Mouse (Mus musculus): Measurements from ENCODE around the gene Reep6. TPM values are rescaled to one million over a fixed set of nuclear protein-coding genes. Genes with fewer than 3 reads are reported as not detected.

Gene Reep6
- total RNA-seq, 2 experiments from 2014 or later = 13.5 to 13.6 TPM

- H3K4me3 ChIP-seq = no peak overlapping the region
- intact Hi-C loops (cut with DNase I) = loop anchor here (2.0 kb wide), 1 partner anchor 80 kb away; no protein-coding TSS in a partner anchor
- DNase-seq (ENCODE audit: extremely low spot score in 1 of 2, low spot score in 2 of 2) = no peak
- H3K27ac ChIP-seq = no peak overlapping the region
- TF ChIP-seq CTCF (IDR thresholded peaks at IDR 0.05) = no peak
These were observed 35.4 kb upstream of the Reep6 start for GRCm38 (mm10) chr10:80294311-80294710.

- no peak for DNase-seq (ENCODE audit: extremely low spot score in 1 of 2, low spot score in 2 of 2)
- intact Hi-C loops (cut with DNase I) = loop anchor here (2.0 kb wide), 1 partner anchor 80 kb away; no protein-coding TSS in a partner anchor
- H3K4me3 ChIP-seq = no peak overlapping the region
- no peak for TF ChIP-seq CTCF (IDR thresholded peaks at IDR 0.05)
- peak overlapping the region; percentile 94; the same call in 1 of the 2 replicates for H3K27ac ChIP-seq
These were observed 34.9 kb upstream of the Reep6 start for GRCm38 (mm10) chr10:80294788-80295303.

GRCm38 (mm10) chr10:80295618-80296425, 33.9 kb upstream of the Reep6 start, which contains the start of gene Apc2:
Gene Apc2 (plus strand): TSS chr10:80295977.
- intact Hi-C loops (cut with DNase I) = loop anchor here (2.0 kb wide), 1 partner anchor 79 kb away; no protein-coding TSS in a partner anchor
- peak; percentile 73 for TF ChIP-seq CTCF (IDR thresholded peaks at IDR 0.05)
- peak within 1 kb of the TSS; percentile 94 for H3K27ac ChIP-seq
- H3K4me3 ChIP-seq = peak within 1 kb of the TSS; percentile 62
- peak; percentile 77 to 78 for DNase-seq (ENCODE audit: extremely low spot score in 1 of 2, low spot score in 2 of 2)

GRCm38 (mm10) chr10:80296824-80297223, 32.9 kb upstream of the Reep6 start:
- peak overlapping the region; percentile 62 for H3K4me3 ChIP-seq
- DNase-seq (ENCODE audit: extremely low spot score in 1 of 2, low spot score in 2 of 2) = no peak
- H3K27ac ChIP-seq = peak overlapping the region; percentile 94
- intact Hi-C loops (cut with DNase I) = no loop called here
- TF ChIP-seq CTCF (IDR thresholded peaks at IDR 0.05) = no peak

GRCm38 (mm10) chr10:80297526-80298133, 32.1 kb upstream of the Reep6 start:
- Histone ChIP-seq H3K4me3 (peak overlapping the region; percentile 62), H3K27ac (peak overlapping the region; percentile 94)
- no peak for DNase-seq (ENCODE audit: extremely low spot score in 1 of 2, low spot score in 2 of 2)
- TF ChIP-seq CTCF (IDR thresholded peaks at IDR 0.05) = no peak
- intact Hi-C loops (cut with DNase I) = no loop called here

GRCm38 (mm10) chr10:80298571-80299281, 31.0 kb upstream of the Reep6 start:
- intact Hi-C loops (cut with DNase I) = no loop called here
- no peak for TF ChIP-seq CTCF (IDR thresholded peaks at IDR 0.05)
- Histone ChIP-seq H3K27ac (peak overlapping the region; percentile 94), H3K4me3 (peak overlapping the region; percentile 78)
- DNase-seq (ENCODE audit: extremely low spot score in 1 of 2, low spot score in 2 of 2) = peak; percentile 92 to 93

- intact Hi-C loops (cut with DNase I) = no loop called here
- Histone ChIP-seq H3K27ac (peak overlapping the region; percentile 94), H3K4me3 (peak overlapping the region; percentile 78)
- DNase-seq (ENCODE audit: extremely low spot score in 1 of 2, low spot score in 2 of 2) = no peak
- no peak for TF ChIP-seq CTCF (IDR thresholded peaks at IDR 0.05)
These were observed 30.5 kb upstream of the Reep6 start for GRCm38 (mm10) chr10:80299301-80299700.

GRCm38 (mm10) chr10:80299824-80300223, 29.9 kb upstream of the Reep6 start:
- intact Hi-C loops (cut with DNase I) = no loop called here
- peak overlapping the region; percentile 78 for H3K4me3 ChIP-seq
- DNase-seq (ENCODE audit: extremely low spot score in 1 of 2, low spot score in 2 of 2) = no peak
- peak overlapping the region; percentile 94 for H3K27ac ChIP-seq
- TF ChIP-seq CTCF (IDR thresholded peaks at IDR 0.05) = no peak

- Histone ChIP-seq H3K4me3 (peak overlapping the region; percentile 78), H3K27ac (peak overlapping the region; percentile 94; the same call in 1 of the 2 replicates)
- DNase-seq (ENCODE audit: extremely low spot score in 1 of 2, low spot score in 2 of 2) = peak in 1 of 2 experiments; percentile 33
- intact Hi-C loops (cut with DNase I) = no loop called here
- TF ChIP-seq CTCF (IDR thresholded peaks at IDR 0.05) = no peak
These were observed 29.0 kb upstream of the Reep6 start for GRCm38 (mm10) chr10:80300672-80301181.

GRCm38 (mm10) chr10:80301256-80302081, 28.3 kb upstream of the Reep6 start:
- intact Hi-C loops (cut with DNase I) = no loop called here
- no peak for TF ChIP-seq CTCF (IDR thresholded peaks at IDR 0.05)
- Histone ChIP-seq H3K4me3 (peak overlapping the region; percentile 78), H3K27ac (peak overlapping the region; percentile 72)
- DNase-seq (ENCODE audit: extremely low spot score in 1 of 2, low spot score in 2 of 2) = no peak

- intact Hi-C loops (cut with DNase I) = no loop called here
- TF ChIP-seq CTCF (IDR thresholded peaks at IDR 0.05) = no peak
- H3K4me3 ChIP-seq = peak overlapping the region; percentile 78; the same call in 1 of the 2 replicates
- DNase-seq (ENCODE audit: extremely low spot score in 1 of 2, low spot score in 2 of 2) = no peak
- peak overlapping the region; percentile 72 for H3K27ac ChIP-seq
These were observed 27.7 kb upstream of the Reep6 start for GRCm38 (mm10) chr10:80302082-80302355.
